Mouse (Mus musculus): ENCODE data around the gene Krtap31-1. TPM values are rescaled to one million over a fixed set of nuclear protein-coding genes. Genes with fewer than 3 reads are reported as not detected.

Krtap31-1 gene
- polyA plus RNA-seq, 1 experiment from 2014 or later, result not detected

Other genes starting within 250 kb of the Krtap31-1 start
- not detected in 2 replicates for gene Gm11563, start 249.0 kb upstream of the Krtap31-1 start, polyA plus RNA-seq (2014; fragmentation: Nextera tagmentation; extraction: Ambion mirVana)
- gene Krtap4-6, start 242.0 kb upstream of the Krtap31-1 start, polyA plus RNA-seq (2014; fragmentation: Nextera tagmentation; extraction: Ambion mirVana), result not detected in 2 replicates
- gene Gm14190, start 217.2 kb upstream of the Krtap31-1 start, polyA plus RNA-seq (2014; fragmentation: Nextera tagmentation; extraction: Ambion mirVana), result not detected in 2 replicates
- not detected in 2 replicates for gene Gm14180, start 173.6 kb upstream of the Krtap31-1 start, polyA plus RNA-seq (2014; fragmentation: Nextera tagmentation; extraction: Ambion mirVana)
- gene Gm11595, start 135.0 kb upstream of the Krtap31-1 start, polyA plus RNA-seq (2014; fragmentation: Nextera tagmentation; extraction: Ambion mirVana), result not detected in 2 replicates
- not detected in 2 replicates for gene Krtap4-8, start 127.2 kb upstream of the Krtap31-1 start, polyA plus RNA-seq (2014; fragmentation: Nextera tagmentation; extraction: Ambion mirVana)
- gene Krtap4-9, start 122.7 kb upstream of the Krtap31-1 start, polyA plus RNA-seq (2014; fragmentation: Nextera tagmentation; extraction: Ambion mirVana), result not detected in 2 replicates
- gene Gm11596, start 114.5 kb upstream of the Krtap31-1 start, polyA plus RNA-seq (2014; fragmentation: Nextera tagmentation; extraction: Ambion mirVana), result not detected in 2 replicates
- not detected in 2 replicates for gene Gm11569, start 109.0 kb upstream of the Krtap31-1 start, polyA plus RNA-seq (2014; fragmentation: Nextera tagmentation; extraction: Ambion mirVana)
- not detected in 2 replicates for gene Gm11554, start 103.5 kb upstream of the Krtap31-1 start, polyA plus RNA-seq (2014; fragmentation: Nextera tagmentation; extraction: Ambion mirVana)
- gene Krtap4-13, start 98.0 kb upstream of the Krtap31-1 start, polyA plus RNA-seq (2014; fragmentation: Nextera tagmentation; extraction: Ambion mirVana), result not detected in 2 replicates
- not detected in 2 replicates for gene Gm11564, start 92.3 kb upstream of the Krtap31-1 start, polyA plus RNA-seq (2014; fragmentation: Nextera tagmentation; extraction: Ambion mirVana)
- not detected in 2 replicates for gene 2300003K06Rik, start 69.9 kb upstream of the Krtap31-1 start, polyA plus RNA-seq (2014; fragmentation: Nextera tagmentation; extraction: Ambion mirVana)
- gene Krtap4-16, start 56.3 kb upstream of the Krtap31-1 start, polyA plus RNA-seq (2014; fragmentation: Nextera tagmentation; extraction: Ambion mirVana), result 0.19 TPM in 1 of 2 replicates, not detected in the other
- not detected in 2 replicates for gene Gm11568, start 50.0 kb upstream of the Krtap31-1 start, polyA plus RNA-seq (2014; fragmentation: Nextera tagmentation; extraction: Ambion mirVana)
- not detected in 2 replicates for gene Gm11559, start 43.4 kb upstream of the Krtap31-1 start, polyA plus RNA-seq (2014; fragmentation: Nextera tagmentation; extraction: Ambion mirVana)
- not detected in 2 replicates for gene Krtap9-1, start 34.5 kb upstream of the Krtap31-1 start, polyA plus RNA-seq (2014; fragmentation: Nextera tagmentation; extraction: Ambion mirVana)
- not detected in 2 replicates for gene Gm11567, start 28.7 kb upstream of the Krtap31-1 start, polyA plus RNA-seq (2014; fragmentation: Nextera tagmentation; extraction: Ambion mirVana)
- not detected in 2 replicates for gene Gm11565, start 6.8 kb downstream of the Krtap31-1 start, polyA plus RNA-seq (2014; fragmentation: Nextera tagmentation; extraction: Ambion mirVana)
- gene Krtap31-2, start 28.4 kb downstream of the Krtap31-1 start, polyA plus RNA-seq (2014; fragmentation: Nextera tagmentation; extraction: Ambion mirVana), result not detected in 2 replicates
- gene Krtap9-5, start 40.6 kb downstream of the Krtap31-1 start, polyA plus RNA-seq (2014; fragmentation: Nextera tagmentation; extraction: Ambion mirVana), result not detected in 2 replicates
- not detected in 2 replicates for gene Krtap29-1, start 71.1 kb downstream of the Krtap31-1 start, polyA plus RNA-seq (2014; fragmentation: Nextera tagmentation; extraction: Ambion mirVana)
- not detected in 2 replicates for gene Krtap16-1, start 78.7 kb downstream of the Krtap31-1 start, polyA plus RNA-seq (2014; fragmentation: Nextera tagmentation; extraction: Ambion mirVana)
- gene Krtap17-1, start 86.1 kb downstream of the Krtap31-1 start, polyA plus RNA-seq (2014; fragmentation: Nextera tagmentation; extraction: Ambion mirVana), result not detected in 2 replicates
- gene Krt33a, start 108.3 kb downstream of the Krtap31-1 start, polyA plus RNA-seq (2014; fragmentation: Nextera tagmentation; extraction: Ambion mirVana), result not detected in 2 replicates
- 0.11 TPM in 1 of 2 replicates, not detected in the other for gene Krt33b, start 121.9 kb downstream of the Krtap31-1 start, polyA plus RNA-seq (2014; fragmentation: Nextera tagmentation; extraction: Ambion mirVana)
- gene Krt34, start 133.6 kb downstream of the Krtap31-1 start, polyA plus RNA-seq (2014; fragmentation: Nextera tagmentation; extraction: Ambion mirVana), result not detected in 2 replicates
- not detected in 2 replicates for gene Krt31, start 142.6 kb downstream of the Krtap31-1 start, polyA plus RNA-seq (2014; fragmentation: Nextera tagmentation; extraction: Ambion mirVana)
- gene Krt32, start 180.3 kb downstream of the Krtap31-1 start, polyA plus RNA-seq (2014; fragmentation: Nextera tagmentation; extraction: Ambion mirVana), result not detected in 2 replicates
- gene Krt35, start 188.3 kb downstream of the Krtap31-1 start, polyA plus RNA-seq (2014; fragmentation: Nextera tagmentation; extraction: Ambion mirVana), result not detected in 2 replicates
- 0.11 and 0.13 TPM in 2 replicates for gene Krt36, start 197.7 kb downstream of the Krtap31-1 start, polyA plus RNA-seq (2014; fragmentation: Nextera tagmentation; extraction: Ambion mirVana)
- gene Krt13, start 213.6 kb downstream of the Krtap31-1 start, polyA plus RNA-seq (2014; fragmentation: Nextera tagmentation; extraction: Ambion mirVana), result 0.11 TPM in 1 of 2 replicates, not detected in the other
- gene Krt15, start 228.0 kb downstream of the Krtap31-1 start, polyA plus RNA-seq (2014; fragmentation: Nextera tagmentation; extraction: Ambion mirVana), result 1.3 TPM in 2 replicates
- gene Krt19, start 240.7 kb downstream of the Krtap31-1 start, polyA plus RNA-seq (2014; fragmentation: Nextera tagmentation; extraction: Ambion mirVana), result 359 and 374 TPM in 2 replicates

Measured in intestine, embryonic 14.5 days (tissue).